Mouse (Mus musculus) gastrocnemius, postnatal 36 days (tissue): ENCODE results near the gene Olfr1018. TPM values are rescaled to one million over a fixed set of nuclear protein-coding genes. Genes with fewer than 3 reads are reported as not detected.

Experiments used
- DNase-seq, 2 experiments: peaks; one replicate each; pipeline ENCODE4 v3.0.0; 2022
- intact Hi-C: fragments of 180-260 bp; cut with DNase I; formaldehyde crosslinking; loops from one replicate; pipeline ENCODE4 v1.15.1; 2025
- long read RNA-seq, 2 experiments: library from polyadenylated mRNA; stranded (forward); transcript quantifications; one replicate each; pipeline ENCODE4 v2.0.0; 2021
- total RNA-seq, 2 experiments: library from RNA; stranded (reverse); gene quantifications; 2 replicates each; pipeline ENCODE4 v1.2.3; 2021

Gene Olfr1018
- not detected for total RNA-seq
- long read RNA-seq, experiment 1 = 0 reads
- long read RNA-seq, experiment 2 = 0 reads

DNA sequence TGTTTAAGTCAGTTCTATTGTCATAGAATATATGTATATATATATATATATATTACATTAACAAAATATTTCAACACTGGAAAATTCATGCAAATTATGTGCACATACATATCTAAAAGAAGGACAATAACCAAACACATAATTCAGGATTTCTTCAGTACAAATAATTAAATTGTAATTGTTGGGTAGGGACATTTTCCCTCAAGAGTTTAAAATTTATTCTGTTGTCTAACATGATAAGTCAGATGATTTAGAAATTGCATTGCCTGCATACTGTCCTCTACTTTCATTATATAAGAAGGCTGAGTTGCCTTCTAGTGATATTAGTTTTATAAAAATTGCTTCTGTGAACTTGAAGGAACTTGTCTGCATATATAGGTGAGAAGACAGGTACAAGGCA, at the start of gene Olfr1018:
Gene Olfr1018, plus strand, starts transcription at position 301 of the 400 bp plus-strand sequence.
- DNase-seq = no peak
- intact Hi-C loops = no loop called here

DNA sequence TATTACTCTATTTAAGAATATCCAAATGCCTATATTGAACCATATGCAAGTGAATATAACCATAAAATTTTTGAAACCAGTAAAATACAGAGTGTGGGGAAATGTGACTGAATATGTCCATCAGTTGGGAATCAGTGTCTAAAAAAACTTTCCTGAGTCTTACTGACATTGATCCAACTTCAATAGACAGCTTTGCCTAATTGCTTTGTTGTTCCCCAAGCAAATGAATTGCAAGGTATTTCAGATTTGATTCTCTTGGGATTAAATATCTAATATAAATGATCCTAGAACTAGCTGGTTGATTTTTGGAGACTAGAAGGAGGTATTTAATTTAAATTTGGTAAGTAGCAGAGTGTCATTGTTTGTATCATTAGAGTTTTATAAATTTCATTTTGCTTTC, 45.9 kb upstream of the Olfr1018 start, which contains the start of gene Olfr1014:
Gene Olfr1014, plus strand, starts transcription at position 301 of the 400 bp plus-strand sequence.
- intact Hi-C loops = no loop called here
- no peak for DNase-seq

DNA sequence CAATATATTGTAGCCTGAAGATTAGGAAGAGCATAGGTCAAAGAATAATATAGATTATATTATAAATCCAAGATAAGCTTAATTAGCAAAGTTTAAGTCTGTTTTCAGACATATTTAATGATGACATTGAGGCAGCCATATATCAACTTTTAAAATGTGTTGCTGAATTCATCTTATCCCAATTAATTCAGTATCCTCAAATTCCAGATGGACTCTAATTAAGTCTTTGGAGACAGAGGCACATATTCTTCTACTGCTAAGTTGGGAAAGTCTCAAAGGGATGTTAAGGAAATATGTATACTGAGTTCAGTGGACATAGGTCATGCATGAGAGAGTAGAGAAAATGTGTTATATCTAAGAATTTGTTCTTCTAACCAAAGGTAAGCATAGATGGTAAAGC, 36.6 kb upstream of the Olfr1018 start, which contains the start of gene Olfr1015:
Gene Olfr1015, plus strand, starts transcription at position 301 of the 400 bp plus-strand sequence.
- intact Hi-C loops = no loop called here
- DNase-seq = no peak

DNA sequence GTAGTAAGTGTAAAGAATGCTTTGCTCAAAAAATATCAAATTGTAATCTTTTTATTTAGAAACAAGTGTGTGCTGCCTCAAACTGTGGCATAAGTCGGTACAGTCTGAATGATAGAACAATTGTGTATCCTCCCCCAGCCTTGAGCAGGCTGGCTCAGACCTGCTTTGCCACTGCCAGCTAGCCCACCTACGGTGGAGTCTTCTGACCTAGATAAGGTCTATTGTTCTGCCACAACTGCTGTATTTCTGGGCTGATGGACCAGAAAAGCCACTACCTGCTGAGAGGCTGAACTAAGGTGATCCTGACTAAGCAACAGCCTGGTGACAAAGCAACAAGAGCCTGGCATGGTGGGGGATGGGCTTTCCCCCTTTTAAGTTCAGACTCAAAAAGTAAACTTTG, 25.9 kb upstream of the Olfr1018 start:
- intact Hi-C loops = no loop called here

DNA sequence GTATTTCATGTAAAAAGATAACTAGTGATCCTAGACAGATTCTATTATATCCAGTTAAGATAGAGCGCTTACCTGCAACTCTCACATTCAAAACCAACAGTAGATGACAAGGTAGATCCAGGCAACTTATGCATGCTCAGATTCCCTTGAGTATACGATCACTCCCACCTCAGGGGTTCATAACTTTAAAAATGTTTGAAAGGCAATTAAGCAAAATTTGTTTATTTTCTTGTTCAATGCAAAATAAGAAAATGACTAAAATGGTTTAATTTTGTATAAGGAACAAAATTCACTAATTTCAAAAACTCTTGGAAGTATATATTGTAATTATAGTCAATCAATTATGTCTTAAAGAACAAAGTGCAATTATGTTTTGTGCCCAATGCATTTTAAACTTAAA, 15.8 kb upstream of the Olfr1018 start, which contains the start of gene Olfr1016:
Gene Olfr1016, minus strand, starts transcription at position 101 of the 400 bp plus-strand sequence.
- DNase-seq = no peak
- intact Hi-C loops = no loop called here

More for the DNA sequence above, 25.9 kb upstream of the Olfr1018 start:
- no peak for DNase-seq

DNA sequence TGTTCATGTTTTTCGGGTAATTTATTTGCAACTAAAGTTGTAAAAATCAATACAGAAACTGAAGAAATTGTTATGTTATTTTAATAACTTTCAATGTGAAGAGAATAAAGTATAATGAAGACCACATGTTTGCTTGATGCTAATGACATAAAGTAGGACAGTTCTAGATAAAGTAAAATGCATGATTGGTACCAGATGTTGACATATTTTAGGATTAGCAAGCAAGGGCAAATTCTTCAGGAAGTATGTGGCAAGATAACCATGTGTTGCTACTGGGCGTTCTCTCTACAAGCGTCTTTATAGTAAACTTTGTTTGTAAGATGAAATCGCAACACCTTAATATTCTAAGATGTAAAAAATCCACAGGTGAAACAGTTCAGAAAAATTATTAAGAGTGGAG, 13.8 kb upstream of the Olfr1018 start:
- intact Hi-C loops = no loop called here
- no peak for DNase-seq

DNA sequence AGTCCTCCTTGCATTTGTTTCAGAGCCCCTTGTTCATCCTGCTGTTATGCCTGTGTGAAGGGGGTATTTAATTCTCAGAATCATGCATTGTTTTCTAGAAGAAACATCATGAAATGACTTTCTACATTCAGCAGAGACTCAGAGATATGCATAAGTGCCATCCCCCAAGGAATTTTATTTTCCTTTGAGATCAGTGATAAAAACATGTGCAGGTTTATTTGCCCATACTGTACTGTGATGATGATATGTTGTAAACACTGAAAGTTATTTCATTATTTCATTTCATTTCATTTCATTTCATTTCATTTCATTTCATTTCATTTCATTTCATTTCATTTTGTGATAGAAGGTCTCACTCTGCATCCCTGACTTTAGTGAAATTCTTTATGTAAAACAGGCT, 27.1 kb downstream of the Olfr1018 start, which contains the start of gene Olfr1019:
Gene Olfr1019, minus strand, starts transcription at position 101 of the 400 bp plus-strand sequence.
- DNase-seq = no peak
- intact Hi-C loops = no loop called here

DNA sequence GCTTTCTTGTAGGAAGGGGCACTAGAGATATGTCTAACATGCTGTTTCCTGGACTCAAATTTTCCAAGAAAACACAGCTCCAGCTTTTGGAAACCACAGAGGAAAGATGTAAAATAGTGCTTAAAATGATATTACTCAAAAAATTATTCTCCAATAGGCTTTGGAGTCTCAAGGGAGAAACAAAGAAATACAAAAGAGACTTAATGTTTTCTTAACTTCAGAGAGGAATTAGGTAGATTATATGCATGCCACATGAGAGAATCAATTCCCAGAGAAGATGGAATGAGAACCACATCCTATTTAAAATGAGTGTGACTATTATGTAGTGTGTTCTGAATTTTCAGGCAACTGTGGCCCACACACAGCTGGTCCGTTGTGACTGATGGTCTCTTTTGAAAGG, 28.5 kb downstream of the Olfr1018 start, which contains the start of gene Olfr1020:
Gene Olfr1020, plus strand, starts transcription at position 301 of the 400 bp plus-strand sequence.
- intact Hi-C loops = no loop called here
- no peak for DNase-seq

DNA sequence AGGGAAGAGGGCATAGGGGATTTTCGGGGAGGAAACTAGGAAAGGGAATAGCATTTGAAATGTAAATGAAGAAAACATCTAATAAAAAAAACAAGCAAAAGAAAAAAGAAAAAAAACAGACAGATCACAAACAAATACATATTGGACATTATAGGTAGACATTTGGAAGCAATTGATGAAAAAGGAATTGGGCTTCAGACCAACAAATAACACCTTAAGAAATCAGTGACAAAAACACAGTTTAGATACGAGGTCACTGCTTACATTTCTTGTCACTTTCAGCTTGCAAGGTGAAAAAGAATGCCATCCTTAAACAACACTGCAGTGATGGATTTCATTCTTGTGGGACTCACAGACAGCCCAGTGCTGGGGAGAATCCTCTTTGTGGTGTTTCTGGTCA, 50.0 kb downstream of the Olfr1018 start, which contains the start of gene Olfr1022:
Gene Olfr1022, plus strand, starts transcription at position 301 of the 400 bp plus-strand sequence.
- DNase-seq = no peak
- intact Hi-C loops = no loop called here

Other genes starting within 250 kb of the Olfr1018 start
- gene Olfr996, start 239.3 kb upstream of the Olfr1018 start, total RNA-seq = not detected
- not detected for gene Olfr998, start 229.5 kb upstream of the Olfr1018 start, total RNA-seq
- gene Olfr1000, start 206.6 kb upstream of the Olfr1018 start, total RNA-seq = not detected
- not detected for gene Olfr1002, start 167.8 kb upstream of the Olfr1018 start, total RNA-seq
- gene Olfr154, start 154.0 kb upstream of the Olfr1018 start, total RNA-seq = not detected
- not detected for gene Olfr1006, start 139.7 kb upstream of the Olfr1018 start, total RNA-seq
- not detected for gene Olfr1008, start 129.0 kb upstream of the Olfr1018 start, total RNA-seq
- gene Olfr1009, start 103.1 kb upstream of the Olfr1018 start, total RNA-seq = not detected
- gene Olfr1012, start 55.7 kb upstream of the Olfr1018 start, total RNA-seq = not detected
- not detected for gene Olfr1013, start 51.4 kb upstream of the Olfr1018 start, total RNA-seq
- gene Olfr1014, start 45.8 kb upstream of the Olfr1018 start, total RNA-seq = not detected
- gene Olfr1015, start 36.5 kb upstream of the Olfr1018 start, total RNA-seq = not detected
- not detected for gene Olfr1016, start 15.9 kb upstream of the Olfr1018 start, total RNA-seq
- gene Olfr1019, start 27.0 kb downstream of the Olfr1018 start, total RNA-seq = not detected
- not detected for gene Olfr1020, start 28.6 kb downstream of the Olfr1018 start, total RNA-seq
- not detected for gene Olfr1022, start 50.1 kb downstream of the Olfr1018 start, total RNA-seq
- gene Olfr1023, start 67.2 kb downstream of the Olfr1018 start, total RNA-seq = not detected
- gene Olfr1024, start 86.6 kb downstream of the Olfr1018 start, total RNA-seq = not detected
- not detected for gene Olfr1025-ps1, start 96.7 kb downstream of the Olfr1018 start, total RNA-seq
- gene Olfr1026, start 103.1 kb downstream of the Olfr1018 start, total RNA-seq = not detected
- not detected for gene Olfr1028, start 132.0 kb downstream of the Olfr1018 start, total RNA-seq
- gene Olfr1029, start 155.4 kb downstream of the Olfr1018 start, total RNA-seq = not detected
- not detected for gene Olfr1030, start 160.8 kb downstream of the Olfr1018 start, total RNA-seq
- gene Olfr1031, start 171.8 kb downstream of the Olfr1018 start, total RNA-seq = not detected
- gene Olfr1032, start 187.1 kb downstream of the Olfr1018 start, total RNA-seq = not detected
- under 1 TPM in 1 of 2 experiments, not detected in 1; 0.08 TPM for gene Olfr1033, start 202.2 kb downstream of the Olfr1018 start, total RNA-seq
- gene Olfr1034, start 227.4 kb downstream of the Olfr1018 start, total RNA-seq = not detected